Mouse (Mus musculus) C2C12 (cell line): Measurements from ENCODE around the gene Fgd3.

Experiments
- CEBPB ChIP-seq: IDR thresholded peaks from one replicate; pipeline ENCODE4 v1.6.1; 2011; ENCODE audit warnings: low read depth, mild to moderate bottlenecking, control low read depth, moderate library complexity
- CTCF ChIP-seq: IDR thresholded peaks from one replicate; pipeline ENCODE4 v1.5.1; 2011; ENCODE audit not compliant: control insufficient read depth, insufficient read depth, insufficient read length
- FOSL1 ChIP-seq: IDR thresholded peaks from one replicate; pipeline ENCODE4 v1.8.0; 2011; ENCODE audit warnings: mild to moderate bottlenecking, low read length; ENCODE audit not compliant: poor library complexity, insufficient read depth, severe bottlenecking
- MAX ChIP-seq: IDR thresholded peaks from one replicate; pipeline ENCODE4 v1.6.1; 2011; ENCODE audit warnings: mild to moderate bottlenecking, control low read depth
- MYOD1 ChIP-seq: IDR thresholded peaks from one replicate; pipeline ENCODE4 v1.6.1; 2011; ENCODE audit warnings: low read depth; ENCODE audit not compliant: control insufficient read depth, insufficient read length
- MYOG ChIP-seq: IDR thresholded peaks from one replicate; pipeline ENCODE4 v1.6.1; 2011; ENCODE audit not compliant: control insufficient read depth, insufficient read length; ENCODE audit errors: extremely low read depth
- USF1 ChIP-seq: IDR thresholded peaks from one replicate; pipeline ENCODE4 v1.6.1; 2011; ENCODE audit warnings: low read depth, mild to moderate bottlenecking, control low read depth, moderate library complexity

GRCm38 (mm10) chr13:49215128-49215503 is 105.0 kb downstream of the Fgd3 start:
- TF ChIP-seq MYOD1 (peak; percentile 8), CTCF (no peak), MAX (no peak), CEBPB (no peak), USF1 (no peak), MYOG (no peak), FOSL1 (no peak)
